Comparison of ENCODE assay signal across 14 mouse cellular contexts in genomic region chr5:147963820-147964580, GRCm38 (mm10). TPM values are rescaled to one million over a fixed set of nuclear protein-coding genes. Genes with fewer than 3 reads are reported as not detected.
A peak's percentile ranks its signal among the peaks of the same experiment; 100 is the strongest.
DNase-seq lines count a peak whose midpoint lies in the region; ATAC-seq and TF ChIP-seq lines count a peak whose summit lies in the region.
"Had no signal": no experiment of that assay in that cellular context is flagged by ENCODE, and none has a peak within 500 bp of the region (broad histone marks: within the 10 kb centered on the region; RNA-seq: fewer than 3 reads in every experiment).

No protein-coding gene starts in this region.

- H3K4me2 ChIP-seq in heart, embryonic 13.5 days, result 0 out of 2 replicates have a peak overlapping the region, but pooled peaks have one; percentile 6
- H3K4me2 ChIP-seq in heart, embryonic 12.5 days, result no peak overlapping the region
- H3K4me2 ChIP-seq in intestine, postnatal 0 days (replicated peaks; ENCODE audit: low read depth), result peak overlapping the region; percentile 58
- H3K4me2 ChIP-seq in midbrain, postnatal 0 days (ENCODE audit: low read depth, low read length, poor library complexity, severe bottlenecking), result no peak overlapping the region
- H3K4me2 ChIP-seq: neural tube, embryonic 13.5 days had no signal

- 56% methylated on average over 13 of the region's 13 CpGs for WGBS in heart, embryonic 13.5 days
- WGBS in heart, embryonic 12.5 days, result 63% methylated on average over 13 of the region's 13 CpGs
- WGBS in intestine, postnatal 0 days, result 37% methylated on average over 13 of the region's 13 CpGs
- 81% methylated on average over 13 of the region's 13 CpGs for WGBS in midbrain, postnatal 0 days

- no peaks in the 10 kb centered on the region for H3K36me3 ChIP-seq in heart, embryonic 13.5 days
- no peaks in the 10 kb centered on the region for H3K36me3 ChIP-seq in heart, embryonic 12.5 days
- no peaks in the 10 kb centered on the region for H3K36me3 ChIP-seq in intestine, postnatal 0 days (ENCODE audit: control insufficient read depth, insufficient read depth)
- H3K36me3 ChIP-seq in midbrain, postnatal 0 days (ENCODE audit: insufficient read depth, low read length), result no peaks in the 10 kb centered on the region
- H3K36me3 ChIP-seq: neural tube, embryonic 13.5 days had no signal

- H3K27ac ChIP-seq in heart, embryonic 13.5 days (replicated peaks), result no peak overlapping the region
- H3K27ac ChIP-seq in heart, embryonic 12.5 days (ENCODE audit: poor library complexity, severe bottlenecking), result no peak overlapping the region
- no peak overlapping the region for H3K27ac ChIP-seq in intestine, postnatal 0 days (ENCODE audit: low read depth, low read length)
- H3K27ac ChIP-seq in midbrain, postnatal 0 days (ENCODE audit: low read depth, low read length), result no peak overlapping the region
- H3K27ac ChIP-seq: heart, adult 2 months; neural tube, embryonic 13.5 days had no signal

- no peak for ATAC-seq in heart, embryonic 13.5 days (ENCODE audit: extremely low read depth, insufficient number of reproducible peaks, low FRiP score, low TSS enrichment)
- no peak for ATAC-seq in heart, embryonic 12.5 days (ENCODE audit: insufficient number of reproducible peaks, low FRiP score)
- ATAC-seq in intestine, postnatal 0 days, result no peak
- ATAC-seq in megakaryocyte, adult 5-6 weeks (ENCODE audit: poor library complexity, severe bottlenecking), result peak; percentile 52
- ATAC-seq in midbrain, postnatal 0 days (ENCODE audit: low FRiP score), result no peak
- ATAC-seq: forebrain, embryonic 16.5 days; midbrain, embryonic 16.5 days had no signal

- no peaks in the 10 kb centered on the region for H3K9me3 ChIP-seq in heart, embryonic 13.5 days
- H3K9me3 ChIP-seq in heart, embryonic 12.5 days (replicated peaks), result no peaks in the 10 kb centered on the region
- no peaks in the 10 kb centered on the region for H3K9me3 ChIP-seq in intestine, postnatal 0 days (ENCODE audit: control insufficient read depth)
- H3K9me3 ChIP-seq in midbrain, postnatal 0 days (ENCODE audit: low read length), result no peaks in the 10 kb centered on the region
- H3K9me3 ChIP-seq: neural tube, embryonic 13.5 days had no signal

- H3K4me3 ChIP-seq in heart, embryonic 13.5 days, result no peak overlapping the region
- H3K4me3 ChIP-seq in heart, embryonic 12.5 days, result no peak overlapping the region
- peak overlapping the region; percentile 17; the same call in 1 of the 2 replicates for H3K4me3 ChIP-seq in intestine, postnatal 0 days (ENCODE audit: low read depth, low read length)
- no peak overlapping the region for H3K4me3 ChIP-seq in midbrain, postnatal 0 days (ENCODE audit: low read depth, low read length)
- H3K4me3 ChIP-seq: heart, adult 2 months; neural tube, embryonic 13.5 days had no signal

- peak; percentile 16 for DNase-seq in 416B (ENCODE audit: low read depth)
- no peak for DNase-seq in gastrocnemius, postnatal 36 days
- DNase-seq in midbrain, postnatal 0 days (ENCODE audit: low spot score), result no peak
- DNase-seq in cerebellum, adult 11 months, result no peak
- DNase-seq: heart, adult 2 months; kidney, postnatal 14 days; thymus, postnatal 14 days had no signal

- H3K4me1 ChIP-seq in heart, embryonic 13.5 days, result peaks cover 3% of the 10 kb centered on the region; the same call in 1 of the 2 replicates
- no peaks in the 10 kb centered on the region for H3K4me1 ChIP-seq in heart, embryonic 12.5 days (replicated peaks)
- H3K4me1 ChIP-seq in intestine, postnatal 0 days (replicated peaks; ENCODE audit: control insufficient read depth, insufficient read depth, low read length), result no peaks in the 10 kb centered on the region
- 0 out of 2 replicates have a peak, but pooled peaks cover 2% of the 10 kb centered on the region for H3K4me1 ChIP-seq in midbrain, postnatal 0 days (ENCODE audit: insufficient read depth, low read length)

- 0 out of 2 replicates have a peak, but pooled peaks cover 3% of the 10 kb centered on the region for H3K27me3 ChIP-seq in heart, embryonic 13.5 days (replicated peaks)
- no peaks in the 10 kb centered on the region for H3K27me3 ChIP-seq in heart, embryonic 12.5 days (replicated peaks)
- H3K27me3 ChIP-seq in intestine, postnatal 0 days (replicated peaks; ENCODE audit: control insufficient read depth, insufficient read depth, low read length), result no peaks in the 10 kb centered on the region
- H3K27me3 ChIP-seq in midbrain, postnatal 0 days (ENCODE audit: insufficient read depth, low read length), result no peaks in the 10 kb centered on the region
- H3K27me3 ChIP-seq: neural tube, embryonic 13.5 days had no signal

- TF ChIP-seq CTCF in intestine, postnatal 0 days (IDR thresholded peaks at IDR 0.05; ENCODE audit: low read depth), result no peak
- TF ChIP-seq CTCF in midbrain, postnatal 0 days (IDR thresholded peaks at IDR 0.05), result no peak

- intact Hi-C loops in gastrocnemius, postnatal 36 days (cut with DNase I), result no loop called here

- H3K9ac ChIP-seq in heart, embryonic 13.5 days, result no peak overlapping the region
- no peak overlapping the region for H3K9ac ChIP-seq in heart, embryonic 12.5 days
- no peak overlapping the region for H3K9ac ChIP-seq in intestine, postnatal 0 days (ENCODE audit: low read depth, low read length)
- H3K9ac ChIP-seq in midbrain, postnatal 0 days (replicated peaks; ENCODE audit: low read length, poor library complexity, severe bottlenecking), result no peak overlapping the region
- H3K9ac ChIP-seq: neural tube, embryonic 13.5 days had no signal

RNA-seq across cellular contexts. Expression of gene Mtus2, which starts 6.9 kb away (rescaled TPM):
- polyA plus RNA-seq in heart, embryonic 13.5 days (2015; fragmentation: Nextera tagmentation; extraction: Ambion mirVana), result 102 and 105 TPM in 2 replicates
- 103 and 104 TPM in 2 replicates for polyA plus RNA-seq in heart, embryonic 12.5 days (2016; fragmentation: Nextera tagmentation; extraction: Ambion mirVana)
- 14.0 and 15.8 TPM in 2 replicates for polyA plus RNA-seq in intestine, postnatal 0 days (2015; fragmentation: Nextera tagmentation; extraction: Ambion mirVana)
- total RNA-seq in megakaryocyte, adult 5-6 weeks (2015), result 0.78 and 1.6 TPM in 2 replicates
- total RNA-seq in megakaryocyte, adult 5-6 weeks (2017), result 0.04 and 1.1 TPM in 2 replicates
- under 1 TPM; 0.08 to 0.25 TPM for total RNA-seq in gastrocnemius, postnatal 36 days (2021)
- total RNA-seq in midbrain, postnatal 0 days (2014; rRNA removed), result 38.0 and 54.7 TPM in 2 replicates
- polyA plus RNA-seq in midbrain, postnatal 0 days (2015; fragmentation: Nextera tagmentation; extraction: Ambion mirVana), result 36.6 and 41.6 TPM in 2 replicates

Comparison
In these comparisons a context has a peak if more than half of its experiments do, and no peak if none do; other contexts are left out.
1. H3K4me2 ChIP-seq: peak in heart, embryonic 13.5 days (single experiment) and intestine, postnatal 0 days (single experiment); none in heart, embryonic 12.5 days (single experiment) and midbrain, postnatal 0 days (single experiment).